Mouse (Mus musculus) thymus, postnatal 0 days (tissue): ENCODE data around the gene Calm5. TPM values are rescaled to one million over a fixed set of nuclear protein-coding genes. Genes with fewer than 3 reads are reported as not detected.

ENCODE experiments used
- polyA plus RNA-seq: library from polyadenylated mRNA; unstranded; fragments of >200 nt; fragmentation: Nextera tagmentation; extraction: Ambion mirVana; gene quantifications from 2 replicates; pipeline ENCODE4 v1.2.1, GENCODE M21; 2015

Gene Calm5
- polyA plus RNA-seq, 1 experiment from 2014 or later = 0.39 TPM

Other genes with a start within 250 kb of the Calm5 start
- 10.7 and 12.5 TPM in 2 replicates for gene Fam208b, start 243.1 kb upstream of the Calm5 start, polyA plus RNA-seq
- gene Asb13, start 220.1 kb upstream of the Calm5 start, polyA plus RNA-seq = 6.5 and 7.5 TPM in 2 replicates
- gene Calml3, start 49.9 kb upstream of the Calm5 start, polyA plus RNA-seq = 0.35 and 1.2 TPM in 2 replicates
- 1.4 and 1.9 TPM in 2 replicates for gene Calm4, start 16.4 kb upstream of the Calm5 start, polyA plus RNA-seq
- gene Net1, start 64.0 kb downstream of the Calm5 start, polyA plus RNA-seq = 41.6 and 44.1 TPM in 2 replicates
- gene Tubal3, start 64.1 kb downstream of the Calm5 start, polyA plus RNA-seq = not detected in 2 replicates
- gene Ucn3, start 91.2 kb downstream of the Calm5 start, polyA plus RNA-seq = 0.09 and 0.12 TPM in 2 replicates
- 1.1 and 1.6 TPM in 2 replicates for gene Akr1c14, start 194.8 kb downstream of the Calm5 start, polyA plus RNA-seq